Mouse (Mus musculus): ENCODE data around the gene Thbs3. TPM values are rescaled to one million over a fixed set of nuclear protein-coding genes. Genes with fewer than 3 reads are reported as not detected.
"Not testable (repeated sequence)": the region's sequence is repeated elsewhere in the genome, so short reads cannot be mapped to it uniquely, and the experiment has no call there.

Gene Thbs3
- polyA plus RNA-seq, 3 experiments from 2014 or later = 0.48 to 3.3 (median 2.7) TPM

- peak; percentile 92 for ATAC-seq
These were observed 18.8 kb upstream of the Thbs3 start for GRCm38 (mm10) chr3:89195979-89196877.

DNA sequence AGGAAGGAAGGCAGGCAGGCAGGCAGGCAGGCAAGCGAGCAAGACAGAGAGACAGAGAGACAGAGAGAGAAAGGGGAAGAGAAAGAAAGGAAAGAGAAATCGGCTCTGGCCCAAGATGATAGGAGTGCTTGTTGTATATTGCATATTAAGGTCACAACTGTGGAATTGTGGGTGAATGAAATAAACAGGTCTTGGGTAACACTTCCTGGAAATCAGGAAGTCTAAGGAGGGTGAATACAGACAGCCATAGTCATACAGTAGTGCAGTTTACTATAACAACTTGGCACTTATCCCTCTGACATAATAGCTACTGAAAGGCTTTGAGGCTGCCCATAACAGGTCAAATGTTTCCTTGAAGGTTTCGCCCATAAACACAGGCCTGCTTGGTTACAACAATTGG lies 15.1 kb upstream of the Thbs3 start:
- ATAC-seq = no peak

GRCm38 (mm10) chr3:89202253-89203141 lies 12.5 kb upstream of the Thbs3 start, which contains the start of gene Gba:
Gene Gba (plus strand): TSS chr3:89202928.
- peak; percentile 91 for ATAC-seq

GRCm38 (mm10) chr3:89203142-89203514 lies 11.9 kb upstream of the Thbs3 start:
- ATAC-seq = no peak

DNA sequence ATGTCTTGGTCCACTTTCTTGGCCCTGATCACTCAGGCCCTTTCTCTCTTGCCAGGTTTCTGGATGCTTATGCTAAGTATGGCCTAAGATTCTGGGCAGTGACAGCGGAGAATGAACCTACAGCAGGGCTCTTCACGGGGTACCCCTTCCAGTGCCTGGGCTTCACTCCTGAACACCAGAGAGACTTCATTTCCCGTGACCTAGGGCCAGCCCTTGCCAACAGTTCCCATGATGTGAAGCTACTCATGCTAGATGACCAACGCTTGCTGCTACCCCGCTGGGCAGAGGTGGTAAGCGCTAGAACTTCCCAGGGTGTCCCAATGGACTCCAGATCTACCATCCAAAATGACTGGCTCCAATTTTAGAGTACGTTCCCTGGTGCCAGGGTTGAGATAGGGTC lies 8.9 kb upstream of the Thbs3 start:
- ATAC-seq = no peak

DNA sequence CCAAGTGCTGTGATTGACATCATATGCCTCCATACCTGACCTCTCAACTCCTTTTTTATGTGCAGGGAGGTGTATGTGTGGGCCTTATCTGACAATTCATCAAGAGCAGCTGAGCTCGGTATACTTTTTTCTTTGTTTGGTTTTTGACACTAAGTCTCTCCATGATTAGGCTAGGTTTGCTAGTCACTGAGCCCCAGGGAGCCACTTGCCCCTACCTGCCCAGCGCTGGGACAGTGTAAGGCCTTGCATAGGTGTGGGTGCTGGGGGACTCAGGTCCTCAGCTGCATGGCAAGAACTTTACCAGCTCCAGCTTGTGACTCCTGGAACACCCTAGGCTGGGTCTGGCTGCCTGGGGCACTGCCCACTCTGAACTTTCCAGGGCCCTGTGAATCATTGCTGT lies 8.3 kb upstream of the Thbs3 start:
- no peak for ATAC-seq

DNA sequence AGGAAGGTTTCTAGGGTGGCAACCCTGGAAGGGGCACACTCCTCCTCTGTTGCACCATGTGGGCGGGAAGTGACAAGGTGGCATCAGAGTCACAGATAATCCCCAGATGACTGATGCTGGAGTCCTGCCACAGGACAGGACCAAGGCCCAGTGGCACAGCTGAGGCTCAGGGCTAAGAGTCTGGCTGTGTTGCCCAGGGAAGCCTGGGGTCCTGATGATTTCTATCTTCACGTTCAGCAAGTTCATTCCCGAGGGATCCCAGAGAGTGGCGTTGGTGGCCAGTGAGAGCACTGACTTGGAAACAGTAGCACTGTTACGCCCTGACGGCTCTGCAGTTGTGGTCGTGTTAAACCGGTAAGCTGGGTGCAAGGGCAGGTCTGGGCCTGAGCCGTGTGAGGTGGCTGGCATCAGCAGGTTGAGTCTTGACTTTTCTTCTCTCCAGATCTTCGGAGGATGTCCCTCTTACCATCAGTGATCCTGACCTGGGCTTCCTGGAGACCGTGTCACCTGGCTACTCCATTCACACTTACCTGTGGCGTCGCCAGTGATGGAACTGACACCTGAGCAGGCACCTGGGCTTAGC lies 6.8 kb upstream of the Thbs3 start:
- no peak for ATAC-seq

DNA sequence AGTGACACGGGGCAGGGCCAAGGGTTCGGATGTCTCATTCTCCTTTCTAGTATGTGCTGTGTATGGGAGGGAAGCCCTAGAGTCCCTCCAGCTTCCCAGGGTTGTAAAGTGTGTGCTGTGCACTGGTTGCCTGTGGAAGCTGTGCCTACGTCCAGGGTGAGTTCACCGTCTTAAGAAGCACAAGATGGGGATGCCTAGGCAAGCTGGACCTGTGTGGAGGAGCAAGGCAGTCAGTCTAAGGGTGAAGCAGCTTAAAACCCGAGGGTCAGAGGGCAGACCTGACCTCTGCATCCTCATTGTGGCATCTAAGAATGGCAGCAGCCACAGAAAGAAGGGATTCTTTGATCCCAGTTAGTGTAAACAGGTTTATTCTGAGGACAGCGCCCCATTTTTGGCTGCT lies 6.2 kb upstream of the Thbs3 start:
- no peak for ATAC-seq

- ATAC-seq = no peak
These were observed 5.2 kb upstream of the Thbs3 start for GRCm38 (mm10) chr3:89209731-89210130.

- ATAC-seq = no peak
These were observed 4.8 kb upstream of the Thbs3 start for GRCm38 (mm10) chr3:89210162-89210561.

- no peak for ATAC-seq
These were observed 4.2 kb upstream of the Thbs3 start for GRCm38 (mm10) chr3:89210731-89211130.

DNA sequence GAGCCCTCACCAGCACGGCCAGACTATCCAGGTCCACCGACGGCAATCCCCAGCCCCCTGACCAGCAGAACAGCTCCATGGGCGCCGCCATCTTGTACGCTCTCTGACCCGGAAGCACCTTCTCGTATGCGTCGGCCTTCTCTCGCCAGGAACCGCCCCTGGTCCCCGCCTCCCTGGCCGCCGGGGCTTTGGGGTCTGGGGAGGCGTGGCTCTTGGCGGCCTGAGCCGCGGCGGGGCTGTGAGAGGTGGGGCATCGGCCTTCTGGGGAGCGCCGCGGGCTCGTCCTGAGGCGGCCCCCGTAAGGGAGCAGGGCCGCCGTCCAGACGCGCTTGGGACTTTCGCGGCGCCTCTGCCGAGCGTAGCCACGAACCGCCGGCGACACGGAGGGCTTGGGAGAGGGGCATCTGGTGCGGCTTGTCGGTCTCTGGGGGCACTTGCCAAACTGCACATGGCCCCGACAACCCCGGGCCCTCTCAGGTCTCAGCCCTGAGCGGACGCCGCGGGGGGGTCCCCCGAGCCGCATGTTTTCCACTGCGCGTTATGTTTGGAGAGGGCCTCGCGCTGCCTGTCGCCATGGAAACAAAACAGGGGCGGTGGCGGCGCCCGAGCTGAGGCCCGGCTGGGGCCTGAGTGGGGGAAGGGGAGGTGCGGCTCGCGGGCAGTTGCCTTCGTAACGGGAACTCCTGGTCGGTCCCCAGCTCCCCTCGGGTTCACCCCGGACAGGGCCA lies 1.0 kb upstream of the Thbs3 start:
- ATAC-seq = peak; percentile 86

GRCm38 (mm10) chr3:89215853-89216252 lies 873 bp downstream of the Thbs3 start:
- ATAC-seq = peak; percentile 39

DNA sequence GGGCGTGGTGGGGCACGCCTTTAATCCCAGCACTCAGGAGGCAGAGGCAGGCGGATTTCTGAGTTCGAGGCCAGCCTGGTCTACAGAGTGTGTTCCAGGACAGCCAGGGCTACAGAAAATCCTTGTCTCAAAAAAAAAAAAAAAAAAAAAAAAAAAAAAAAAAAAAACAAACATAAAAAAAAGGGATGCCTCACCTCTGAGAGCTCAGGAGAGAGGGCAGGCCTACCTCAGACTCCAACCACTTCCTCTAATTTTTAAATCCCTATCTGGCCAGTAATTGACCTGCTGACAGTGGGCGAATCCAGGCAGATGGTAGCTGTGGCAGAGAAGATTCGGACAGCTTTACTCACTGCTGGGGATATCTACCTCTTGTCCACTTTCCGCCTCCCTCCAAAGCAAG lies 1.4 kb downstream of the Thbs3 start:
- not testable (repeated sequence) for ATAC-seq

DNA sequence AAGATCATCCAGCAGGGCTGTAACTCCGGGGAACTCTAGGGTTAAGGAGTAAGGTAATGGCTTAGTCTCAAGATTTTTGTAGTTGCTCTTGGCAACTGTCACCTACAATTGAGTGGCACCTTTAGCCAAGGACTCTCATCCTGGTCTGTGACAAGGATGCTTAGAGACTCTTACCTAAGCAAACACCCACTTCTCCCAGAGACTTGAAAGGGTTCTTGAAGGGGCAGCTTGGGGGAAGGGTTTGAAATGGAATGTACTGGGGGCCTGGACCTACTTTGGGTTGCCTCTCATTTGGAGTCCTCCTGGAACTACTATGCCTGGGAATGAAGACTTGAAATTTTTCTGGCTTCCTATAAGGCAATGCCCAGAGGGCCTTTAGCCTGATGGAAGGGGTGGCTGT lies 3.3 kb downstream of the Thbs3 start:
- ATAC-seq = no peak

DNA sequence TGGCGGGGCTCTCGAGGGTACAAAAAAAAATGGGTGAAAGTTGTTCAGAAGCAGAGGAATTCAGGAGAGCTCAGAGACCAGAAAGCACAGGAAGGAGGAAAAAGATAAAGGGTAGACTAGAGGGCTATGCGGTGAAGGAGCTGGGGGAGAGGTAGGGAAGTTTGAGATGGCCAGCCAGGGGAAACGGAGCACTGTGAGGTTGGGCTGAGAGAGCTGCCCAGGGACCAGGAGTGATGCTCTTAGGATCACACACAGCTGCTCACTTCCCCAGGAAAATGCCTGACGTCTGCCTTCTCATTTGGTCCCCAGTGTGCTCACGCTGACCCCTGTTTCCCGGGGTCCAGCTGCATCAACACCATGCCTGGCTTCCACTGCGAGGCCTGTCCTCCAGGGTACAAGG lies 4.6 kb downstream of the Thbs3 start:
- ATAC-seq = no peak

DNA sequence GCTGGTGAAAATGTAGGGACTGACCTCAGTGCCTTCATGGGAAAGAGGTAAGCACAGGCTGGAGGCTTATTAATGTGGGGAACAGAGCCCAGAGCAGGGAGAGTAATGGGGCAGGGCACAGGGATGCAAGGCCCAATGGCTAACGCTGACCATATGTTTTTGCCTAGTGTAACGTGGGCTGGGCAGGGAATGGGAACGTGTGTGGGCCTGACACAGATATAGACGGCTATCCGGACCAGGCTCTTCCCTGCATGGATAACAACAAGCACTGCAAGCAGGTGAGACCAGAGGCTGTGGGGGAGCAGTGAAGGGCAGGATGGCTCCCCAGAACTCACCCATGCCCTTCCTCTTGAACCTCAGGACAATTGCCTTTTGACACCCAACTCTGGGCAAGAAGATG lies 6.2 kb downstream of the Thbs3 start:
- no peak for ATAC-seq

DNA sequence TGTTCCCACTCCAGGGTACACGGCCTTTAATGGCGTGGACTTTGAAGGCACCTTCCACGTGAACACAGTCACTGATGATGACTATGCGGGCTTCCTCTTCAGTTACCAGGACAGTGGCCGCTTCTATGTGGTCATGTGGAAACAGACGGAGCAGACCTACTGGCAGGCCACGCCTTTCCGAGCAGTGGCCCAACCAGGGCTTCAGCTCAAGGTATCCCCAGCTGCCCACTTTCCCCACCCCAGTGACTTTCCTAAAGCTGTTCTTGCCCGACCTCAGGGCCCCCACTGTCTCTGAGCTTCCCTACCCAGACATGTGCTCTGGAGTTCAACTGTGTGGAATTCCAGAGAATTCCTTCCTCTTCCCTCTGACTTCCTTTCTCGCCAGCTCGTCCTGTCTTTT lies 9.8 kb downstream of the Thbs3 start:
- ATAC-seq = no peak

DNA sequence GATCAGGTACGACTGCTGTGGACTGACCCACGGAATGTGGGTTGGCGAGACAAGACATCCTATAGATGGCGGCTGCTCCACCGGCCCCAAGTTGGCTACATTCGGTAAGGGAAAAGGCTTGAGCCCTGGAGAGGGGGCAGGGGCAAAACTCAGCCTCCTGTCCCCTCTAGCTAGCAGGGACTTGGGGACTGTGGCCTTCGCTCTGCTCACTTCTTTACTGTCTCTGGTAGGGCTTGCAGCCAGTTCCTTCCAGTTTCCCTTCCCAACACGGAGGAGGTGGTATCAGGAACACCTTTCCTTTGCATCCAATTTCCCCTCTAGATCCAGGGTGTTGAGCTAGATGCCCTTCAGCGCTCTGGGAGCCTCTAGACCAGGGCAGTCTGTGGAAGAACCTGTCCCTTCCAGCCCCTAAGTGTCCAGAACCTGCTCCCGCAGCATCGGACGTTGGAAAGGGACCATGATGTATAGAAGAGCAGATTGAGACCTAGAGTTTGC lies 10.4 kb downstream of the Thbs3 start:
- no peak for ATAC-seq

DNA sequence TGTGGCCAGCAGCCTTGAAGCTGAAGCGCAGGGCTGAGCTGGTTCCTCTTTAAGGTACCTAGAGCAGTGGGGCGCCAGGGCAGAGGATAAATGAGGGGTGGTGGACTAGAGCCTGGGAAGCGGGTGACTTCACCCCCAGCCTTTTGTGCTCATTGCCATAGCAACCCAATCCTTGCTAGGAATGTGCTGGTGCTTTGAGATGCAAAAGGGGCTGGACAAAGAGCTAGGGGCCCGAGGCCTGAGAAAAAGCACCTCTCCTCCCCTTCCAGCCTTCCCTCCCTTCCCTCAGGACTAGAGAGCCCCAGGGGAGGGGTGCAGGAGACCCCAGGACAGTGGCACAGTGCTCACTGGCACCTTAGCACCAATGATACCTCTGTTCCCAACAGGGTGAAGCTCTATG lies 10.9 kb downstream of the Thbs3 start:
- no peak for ATAC-seq

GRCm38 (mm10) chr3:89226361-89226760 lies 11.4 kb downstream of the Thbs3 start:
- ATAC-seq = no peak

GRCm38 (mm10) chr3:89226900-89227299 lies 11.9 kb downstream of the Thbs3 start, which contains the start of gene Mtx1:
Gene Mtx1 (minus strand): TSS chr3:89227088.
- ATAC-seq = no peak
